Mouse (Mus musculus): ENCODE results near the gene Gm15093.
"Not testable (repeated sequence)": the region's sequence is repeated elsewhere in the genome, so short reads cannot be mapped to it uniquely, and the experiment has no call there.

Gm15093 gene

DNA sequence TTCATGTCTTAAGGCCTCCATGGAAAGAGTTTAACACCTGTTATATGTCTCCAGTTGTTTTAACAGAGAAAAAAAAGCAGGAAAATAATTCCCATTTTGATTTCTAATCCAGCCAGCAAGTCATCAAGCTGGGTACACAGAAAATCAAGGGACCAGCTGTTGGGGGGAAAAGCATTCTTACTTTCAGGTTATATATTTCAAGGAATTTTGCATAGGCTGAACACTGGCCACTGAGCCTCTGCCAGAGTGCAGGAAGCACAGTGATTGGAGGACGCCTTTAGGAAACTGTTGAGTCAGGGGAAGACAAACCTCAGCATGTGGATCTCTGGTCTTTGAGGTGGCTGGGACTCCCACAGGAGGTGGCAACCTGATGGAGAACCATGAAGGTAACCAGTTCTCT is at the start of gene Gm15093:
Gm15093 (plus strand) TSS at position 301 of the 400 bp plus-strand sequence.
- DNase-seq = not testable (repeated sequence)

Data from kidney, postnatal 36 days (tissue).